Comparison of ENCODE assay signal across 8 mouse cellular contexts in the genomic region with DNA sequence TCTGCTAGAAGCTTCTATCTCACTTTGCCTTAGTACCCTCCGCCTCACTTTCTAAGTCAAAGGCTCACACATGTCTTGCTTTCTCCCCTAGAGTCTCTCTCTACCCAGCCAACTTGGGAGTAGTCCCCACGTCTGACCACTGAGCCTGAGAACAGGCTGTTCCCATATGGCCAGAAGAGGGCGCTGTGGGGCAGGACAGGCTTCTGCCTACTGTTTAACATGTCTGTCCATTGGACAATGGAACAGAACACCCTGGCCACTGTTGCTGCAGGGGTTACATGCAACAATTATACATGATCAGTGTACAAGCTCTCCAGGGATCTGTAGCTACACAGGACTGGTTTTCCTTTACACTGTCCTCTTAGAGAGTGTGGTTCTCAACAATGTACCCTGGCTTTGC. TPM values are rescaled to one million over a fixed set of nuclear protein-coding genes. Genes with fewer than 3 reads are reported as not detected.
A peak's percentile ranks its signal among the peaks of the same experiment; 100 is the strongest.
DNase-seq lines count a peak whose midpoint lies in the region; ATAC-seq lines count a peak whose summit lies in the region.

No protein-coding gene starts in this region.

- DNase-seq in midbrain, embryonic 11.5 days (ENCODE audit: low spot score, missing footprints) = peak; percentile 97
- peak; percentile 65 to 84 for DNase-seq in cerebellum, postnatal 4 days (ENCODE audit: low spot score in 2 of 2)
- peak; percentile 82 for DNase-seq in gastrocnemius, postnatal 14 days
- DNase-seq in kidney, adult 11 months = peak; percentile 66
- DNase-seq in left cerebral cortex, postnatal 25 days (ENCODE audit: low spot score in 2 of 2) = peak; percentile 76 to 80
- DNase-seq in midbrain, embryonic 14.5 days = peak; percentile 84
- peak; percentile 67 to 83 for DNase-seq in spleen, postnatal 14 days (ENCODE audit: low spot score in 2 of 2)

- no peaks in the 10 kb centered on the region for H3K9me3 ChIP-seq in midbrain, embryonic 11.5 days (ENCODE audit: control insufficient read depth, low read length)
- no peaks in the 10 kb centered on the region for H3K9me3 ChIP-seq in midbrain, embryonic 16.5 days (replicated peaks; ENCODE audit: control insufficient read depth, low read length, poor library complexity, severe bottlenecking)
- peaks cover 5% of the 10 kb centered on the region; the same call in 1 of the 2 replicates for H3K9me3 ChIP-seq in midbrain, embryonic 14.5 days (ENCODE audit: control insufficient read depth, low read length)

- intact Hi-C loops in gastrocnemius, postnatal 14 days (cut with DNase I; ENCODE audit: low total_unique reads) = loop anchor here (2.0 kb wide), 1 partner anchor 142 kb away; no protein-coding TSS in a partner anchor
- intact Hi-C loops in left cerebral cortex, postnatal 25 days (cut with DNase I) = loop anchor here (1.0 kb wide), 1 partner anchor 143 kb away; no protein-coding TSS in a partner anchor

- H3K27ac ChIP-seq in midbrain, embryonic 11.5 days (ENCODE audit: low read depth, low read length) = no peak overlapping the region
- no peak overlapping the region for H3K27ac ChIP-seq in midbrain, embryonic 16.5 days (ENCODE audit: low read length)
- no peak overlapping the region for H3K27ac ChIP-seq in midbrain, embryonic 14.5 days (replicated peaks; ENCODE audit: low read depth, low read length)

- 19% methylated on average over 3 of the region's 3 CpGs for WGBS in midbrain, embryonic 11.5 days
- whole genome bisulfite sequencing in midbrain, embryonic 16.5 days = 24% methylated on average over 3 of the region's 3 CpGs
- WGBS in midbrain, embryonic 14.5 days = 18% methylated on average over 3 of the region's 3 CpGs

- H3K36me3 ChIP-seq in midbrain, embryonic 11.5 days (ENCODE audit: control insufficient read depth, insufficient read depth, low read length) = no peaks in the 10 kb centered on the region
- no peaks in the 10 kb centered on the region for H3K36me3 ChIP-seq in midbrain, embryonic 16.5 days (ENCODE audit: control insufficient read depth, insufficient read depth, low read length)
- no peaks in the 10 kb centered on the region for H3K36me3 ChIP-seq in midbrain, embryonic 14.5 days (ENCODE audit: control insufficient read depth, insufficient read depth, low read length)

- H3K4me1 ChIP-seq in midbrain, embryonic 11.5 days (ENCODE audit: control insufficient read depth, insufficient read depth, low read length) = peaks cover 5% of the 10 kb centered on the region
- peaks cover 9% of the 10 kb centered on the region; the same call in 1 of the 2 replicates for H3K4me1 ChIP-seq in midbrain, embryonic 16.5 days (ENCODE audit: control insufficient read depth, insufficient read depth, low read length)
- H3K4me1 ChIP-seq in midbrain, embryonic 14.5 days (ENCODE audit: control insufficient read depth, insufficient read depth, low read length) = peaks cover 16% of the 10 kb centered on the region; the same call in 1 of the 2 replicates

- no peak overlapping the region for H3K9ac ChIP-seq in midbrain, embryonic 11.5 days (ENCODE audit: low read length)
- H3K9ac ChIP-seq in midbrain, embryonic 16.5 days (ENCODE audit: low read depth, low read length) = no peak overlapping the region
- no peak overlapping the region for H3K9ac ChIP-seq in midbrain, embryonic 14.5 days (replicated peaks; ENCODE audit: low read length)

- no peak overlapping the region for H3K4me2 ChIP-seq in midbrain, embryonic 11.5 days
- no peak overlapping the region for H3K4me2 ChIP-seq in midbrain, embryonic 16.5 days (ENCODE audit: low read length)
- no peak overlapping the region for H3K4me2 ChIP-seq in midbrain, embryonic 14.5 days (ENCODE audit: low read length)

- ATAC-seq in midbrain, embryonic 11.5 days (ENCODE audit: low FRiP score) = peak; percentile 81
- no peak for ATAC-seq in midbrain, embryonic 16.5 days
- no peak; the same call in 1 of the 2 replicates for ATAC-seq in midbrain, embryonic 14.5 days (ENCODE audit: low FRiP score, low TSS enrichment)

- no peaks in the 10 kb centered on the region for H3K27me3 ChIP-seq in midbrain, embryonic 11.5 days (ENCODE audit: control insufficient read depth, insufficient read depth, low read length)
- no peaks in the 10 kb centered on the region for H3K27me3 ChIP-seq in midbrain, embryonic 16.5 days (ENCODE audit: control insufficient read depth, insufficient read depth, low read depth, low read length)
- H3K27me3 ChIP-seq in midbrain, embryonic 14.5 days (ENCODE audit: control insufficient read depth, insufficient read depth, low read length) = no peaks in the 10 kb centered on the region

- no peak overlapping the region for H3K4me3 ChIP-seq in midbrain, embryonic 11.5 days (ENCODE audit: low read depth, low read length)
- H3K4me3 ChIP-seq in midbrain, embryonic 16.5 days (ENCODE audit: low read depth, low read length) = no peak overlapping the region
- H3K4me3 ChIP-seq in midbrain, embryonic 14.5 days (replicated peaks; ENCODE audit: low read depth, low read length) = no peak overlapping the region

RNA-seq across cellular contexts. Expression of gene Glrp1, which starts 52.5 kb away (rescaled TPM):
- not detected in 2 replicates for polyA plus RNA-seq in midbrain, embryonic 11.5 days (2014; fragmentation: Nextera tagmentation; extraction: Ambion mirVana)
- polyA plus RNA-seq in midbrain, embryonic 16.5 days (2015; fragmentation: Nextera tagmentation; extraction: Ambion mirVana) = not detected in 2 replicates
- total RNA-seq in gastrocnemius, postnatal 14 days (2021) = not detected
- total RNA-seq in left cerebral cortex, postnatal 25 days (2021) = not detected
- polyA plus RNA-seq in midbrain, embryonic 14.5 days (2014; fragmentation: Nextera tagmentation; extraction: Ambion mirVana) = not detected in 2 replicates
